Mouse (Mus musculus): ENCODE data around the gene Eln. TPM values are rescaled to one million over a fixed set of nuclear protein-coding genes. Genes with fewer than 3 reads are reported as not detected.

The Eln gene
- polyA plus RNA-seq, 1 experiment from 2014 or later: 50.5 TPM

- no peak overlapping the region for H3K27ac ChIP-seq (ENCODE audit: low read length)
- H3K9me3 ChIP-seq (ENCODE audit: control insufficient read depth, low read length): no peaks in the 10 kb centered on the region
- H3K27me3 ChIP-seq (replicated peaks; ENCODE audit: control insufficient read depth, insufficient read depth, low read length): no peaks in the 10 kb centered on the region
- no peaks in the 10 kb centered on the region for H3K36me3 ChIP-seq (ENCODE audit: control insufficient read depth, insufficient read depth, low read length)
- WGBS: 70% methylated on average over 5 of the region's 5 CpGs
- no peak for ATAC-seq
- no peak overlapping the region for H3K9ac ChIP-seq (ENCODE audit: low read depth, low read length)
- H3K4me2 ChIP-seq (ENCODE audit: low read depth, low read length): no peak overlapping the region
- no peak overlapping the region for H3K4me3 ChIP-seq (ENCODE audit: low read length)
- H3K4me1 ChIP-seq (ENCODE audit: control insufficient read depth, insufficient read depth, low read length): no peaks in the 10 kb centered on the region
Observed at GRCm38 (mm10) chr5:134734072-134734471, 13.1 kb downstream of the Eln start.

DNA sequence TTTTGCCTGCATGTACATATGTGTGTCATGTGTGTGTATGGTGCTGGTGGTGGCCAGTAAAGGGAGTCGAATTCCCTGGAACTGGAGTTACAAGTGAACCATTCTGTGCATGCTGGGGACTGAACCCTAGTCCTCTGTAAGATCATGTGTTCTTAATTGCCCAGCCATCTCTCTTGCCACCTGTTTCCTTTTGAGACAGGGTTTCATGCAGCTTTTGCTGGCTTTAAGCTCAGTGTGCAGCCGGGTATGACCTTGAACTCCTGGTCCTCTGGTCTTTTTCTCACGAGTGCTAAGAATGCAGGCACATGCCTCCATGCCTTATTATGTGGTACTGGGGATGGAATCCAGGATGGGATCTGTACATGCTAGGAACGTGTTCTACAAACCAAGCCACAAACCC lies 13.9 kb downstream of the Eln start:
- Histone ChIP-seq H3K27me3 (replicated peaks; ENCODE audit: control insufficient read depth, insufficient read depth, low read length) (no peaks in the 10 kb centered on the region), H3K4me3 (ENCODE audit: low read length) (no peak overlapping the region), H3K4me1 (ENCODE audit: control insufficient read depth, insufficient read depth, low read length) (no peaks in the 10 kb centered on the region), H3K4me2 (ENCODE audit: low read depth, low read length) (no peak overlapping the region), H3K9me3 (ENCODE audit: control insufficient read depth, low read length) (no peaks in the 10 kb centered on the region), H3K9ac (ENCODE audit: low read depth, low read length) (no peak overlapping the region), H3K36me3 (ENCODE audit: control insufficient read depth, insufficient read depth, low read length) (no peaks in the 10 kb centered on the region), H3K27ac (ENCODE audit: low read length) (no peak overlapping the region)
- WGBS: 62% methylated on average over 4 of the region's 4 CpGs
- no peak for ATAC-seq

GRCm38 (mm10) chr5:134729124-134729523 lies 18.0 kb downstream of the Eln start:
- no peak for ATAC-seq
- Histone ChIP-seq H3K4me2 (ENCODE audit: low read depth, low read length) (no peak overlapping the region), H3K4me1 (ENCODE audit: control insufficient read depth, insufficient read depth, low read length) (no peaks in the 10 kb centered on the region), H3K4me3 (ENCODE audit: low read length) (no peak overlapping the region), H3K9me3 (ENCODE audit: control insufficient read depth, low read length) (no peaks in the 10 kb centered on the region), H3K27me3 (replicated peaks; ENCODE audit: control insufficient read depth, insufficient read depth, low read length) (no peaks in the 10 kb centered on the region), H3K9ac (ENCODE audit: low read depth, low read length) (no peak overlapping the region), H3K36me3 (ENCODE audit: control insufficient read depth, insufficient read depth, low read length) (no peaks in the 10 kb centered on the region), H3K27ac (ENCODE audit: low read length) (no peak overlapping the region)
- 93% methylated on average over 12 of the region's 12 CpGs for WGBS

- no peak overlapping the region for H3K27ac ChIP-seq (ENCODE audit: low read length)
- H3K9ac ChIP-seq (ENCODE audit: low read depth, low read length): no peak overlapping the region
- 63% methylated on average over 3 of the region's 3 CpGs for WGBS
Observed at GRCm38 (mm10) chr5:134728535-134728934, 18.6 kb downstream of the Eln start.

DNA sequence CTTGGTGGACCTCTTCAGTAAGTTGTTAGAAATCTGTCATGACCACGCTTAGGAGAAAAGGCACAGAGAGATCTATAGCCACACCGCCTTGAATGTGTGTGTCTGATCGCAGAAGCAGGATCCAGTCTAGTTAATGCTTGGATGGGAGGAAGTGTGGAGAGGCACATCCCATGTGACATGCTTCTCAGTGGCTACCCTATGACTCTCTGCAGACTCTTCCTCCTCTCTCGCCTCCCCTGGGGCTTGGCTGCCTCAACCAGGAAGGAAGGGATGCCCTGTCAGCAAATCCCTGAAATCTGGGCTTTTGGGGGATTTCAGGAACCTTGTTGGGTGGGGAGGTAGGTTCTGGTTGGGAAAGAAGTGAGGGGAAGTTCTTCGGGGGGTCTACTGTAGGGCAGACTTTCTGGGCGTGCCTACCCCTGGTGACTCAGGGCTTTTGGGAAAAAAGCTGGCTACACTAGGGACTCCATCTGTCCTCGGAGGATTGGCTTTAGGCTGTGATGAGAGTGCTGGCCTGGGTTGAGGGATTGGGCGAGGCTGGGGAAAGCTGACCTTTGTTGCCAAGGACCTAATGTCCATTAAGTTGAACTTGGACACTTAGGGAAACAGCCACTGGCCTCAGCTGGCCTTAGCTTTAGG lies 20.0 kb downstream of the Eln start:
- Histone ChIP-seq H3K4me1 (ENCODE audit: control insufficient read depth, insufficient read depth, low read length) (no peaks in the 10 kb centered on the region), H3K4me2 (ENCODE audit: low read depth, low read length) (no peak overlapping the region), H3K4me3 (ENCODE audit: low read length) (no peak overlapping the region), H3K9me3 (ENCODE audit: control insufficient read depth, low read length) (no peaks in the 10 kb centered on the region), H3K27ac (ENCODE audit: low read length) (no peak overlapping the region), H3K27me3 (replicated peaks; ENCODE audit: control insufficient read depth, insufficient read depth, low read length) (no peaks in the 10 kb centered on the region), H3K36me3 (ENCODE audit: control insufficient read depth, insufficient read depth, low read length) (no peaks in the 10 kb centered on the region), H3K9ac (ENCODE audit: low read depth, low read length) (no peak overlapping the region)
- no peak for ATAC-seq
- WGBS: 78% methylated on average over 8 of the region's 8 CpGs

More at GRCm38 (mm10) chr5:134728535-134728934, 18.6 kb downstream of the Eln start:
- ATAC-seq: no peak
- Histone ChIP-seq H3K4me1 (ENCODE audit: control insufficient read depth, insufficient read depth, low read length) (no peaks in the 10 kb centered on the region), H3K36me3 (ENCODE audit: control insufficient read depth, insufficient read depth, low read length) (no peaks in the 10 kb centered on the region), H3K4me3 (ENCODE audit: low read length) (no peak overlapping the region), H3K27me3 (replicated peaks; ENCODE audit: control insufficient read depth, insufficient read depth, low read length) (no peaks in the 10 kb centered on the region), H3K9me3 (ENCODE audit: control insufficient read depth, low read length) (no peaks in the 10 kb centered on the region), H3K4me2 (ENCODE audit: low read depth, low read length) (no peak overlapping the region)

GRCm38 (mm10) chr5:134725299-134725698 lies 21.8 kb downstream of the Eln start:
- H3K36me3 ChIP-seq (ENCODE audit: control insufficient read depth, insufficient read depth, low read length): no peaks in the 10 kb centered on the region
- 61% methylated on average over 4 of the region's 4 CpGs for WGBS
- no peaks in the 10 kb centered on the region for H3K27me3 ChIP-seq (replicated peaks; ENCODE audit: control insufficient read depth, insufficient read depth, low read length)
- H3K9ac ChIP-seq (ENCODE audit: low read depth, low read length): no peak overlapping the region
- H3K4me2 ChIP-seq (ENCODE audit: low read depth, low read length): no peak overlapping the region
- H3K4me1 ChIP-seq (ENCODE audit: control insufficient read depth, insufficient read depth, low read length): no peaks in the 10 kb centered on the region
- no peak overlapping the region for H3K27ac ChIP-seq (ENCODE audit: low read length)
- H3K9me3 ChIP-seq (ENCODE audit: control insufficient read depth, low read length): no peaks in the 10 kb centered on the region
- H3K4me3 ChIP-seq (ENCODE audit: low read length): no peak overlapping the region
- no peak for ATAC-seq

GRCm38 (mm10) chr5:134720058-134720457 lies 27.1 kb downstream of the Eln start:
- 42% methylated on average over 4 of the region's 4 CpGs for WGBS
- H3K27ac ChIP-seq (ENCODE audit: low read length): no peak overlapping the region
- H3K27me3 ChIP-seq (replicated peaks; ENCODE audit: control insufficient read depth, insufficient read depth, low read length): no peaks in the 10 kb centered on the region; the same call in 1 of the 2 replicates
- no peak overlapping the region for H3K4me3 ChIP-seq (ENCODE audit: low read length)
- H3K36me3 ChIP-seq (ENCODE audit: control insufficient read depth, insufficient read depth, low read length): no peaks in the 10 kb centered on the region
- no peaks in the 10 kb centered on the region for H3K4me1 ChIP-seq (ENCODE audit: control insufficient read depth, insufficient read depth, low read length)
- no peak for ATAC-seq
- no peak overlapping the region for H3K4me2 ChIP-seq (ENCODE audit: low read depth, low read length)
- no peak overlapping the region for H3K9ac ChIP-seq (ENCODE audit: low read depth, low read length)
- H3K9me3 ChIP-seq (ENCODE audit: control insufficient read depth, low read length): no peaks in the 10 kb centered on the region

DNA sequence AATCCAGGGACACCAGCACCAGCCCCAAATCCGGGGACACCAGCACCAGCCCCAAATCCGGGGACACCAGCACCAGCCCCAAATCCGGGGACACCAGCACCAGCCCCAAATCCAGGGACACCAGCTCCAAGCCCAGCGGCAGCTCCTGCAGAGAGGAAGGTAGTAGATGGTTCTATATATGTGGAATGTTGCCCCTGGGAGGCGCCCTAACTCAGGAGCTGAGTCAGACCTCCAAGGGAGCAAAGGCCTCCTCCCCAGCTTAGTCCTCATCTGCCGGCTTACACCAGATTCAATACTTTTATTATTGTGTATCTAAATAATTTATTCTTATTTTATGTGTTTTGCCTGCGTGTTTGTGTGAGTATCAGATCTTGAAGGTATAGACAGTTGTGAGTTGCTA lies 36.0 kb downstream of the Eln start:
- ATAC-seq: no peak
- no peak overlapping the region for H3K27ac ChIP-seq (ENCODE audit: low read length)
- H3K9me3 ChIP-seq (ENCODE audit: control insufficient read depth, low read length): no peaks in the 10 kb centered on the region
- H3K4me3 ChIP-seq (ENCODE audit: low read length): no peak overlapping the region
- no peak overlapping the region for H3K9ac ChIP-seq (ENCODE audit: low read depth, low read length)
- 68% methylated on average over 7 of the region's 7 CpGs for WGBS
- no peak overlapping the region for H3K4me2 ChIP-seq (ENCODE audit: low read depth, low read length)
- H3K4me1 ChIP-seq (ENCODE audit: control insufficient read depth, insufficient read depth, low read length): peaks cover 5% of the 10 kb centered on the region; the same call in 1 of the 2 replicates
- H3K27me3 ChIP-seq (replicated peaks; ENCODE audit: control insufficient read depth, insufficient read depth, low read length): no peaks in the 10 kb centered on the region; the same call in 1 of the 2 replicates
- H3K36me3 ChIP-seq (ENCODE audit: control insufficient read depth, insufficient read depth, low read length): no peaks in the 10 kb centered on the region

GRCm38 (mm10) chr5:134709275-134709674 lies 37.8 kb downstream of the Eln start:
- Histone ChIP-seq H3K4me3 (ENCODE audit: low read length) (no peak overlapping the region), H3K4me2 (ENCODE audit: low read depth, low read length) (no peak overlapping the region), H3K27me3 (replicated peaks; ENCODE audit: control insufficient read depth, insufficient read depth, low read length) (no peaks in the 10 kb centered on the region), H3K4me1 (ENCODE audit: control insufficient read depth, insufficient read depth, low read length) (peaks cover 5% of the 10 kb centered on the region; the same call in 1 of the 2 replicates), H3K36me3 (ENCODE audit: control insufficient read depth, insufficient read depth, low read length) (no peaks in the 10 kb centered on the region), H3K9me3 (ENCODE audit: control insufficient read depth, low read length) (no peaks in the 10 kb centered on the region), H3K27ac (ENCODE audit: low read length) (no peak overlapping the region), H3K9ac (ENCODE audit: low read depth, low read length) (no peak overlapping the region)
- 46% methylated on average over 6 of the region's 6 CpGs for WGBS
- peak; percentile 44; the same call in 1 of the 2 replicates for ATAC-seq

DNA sequence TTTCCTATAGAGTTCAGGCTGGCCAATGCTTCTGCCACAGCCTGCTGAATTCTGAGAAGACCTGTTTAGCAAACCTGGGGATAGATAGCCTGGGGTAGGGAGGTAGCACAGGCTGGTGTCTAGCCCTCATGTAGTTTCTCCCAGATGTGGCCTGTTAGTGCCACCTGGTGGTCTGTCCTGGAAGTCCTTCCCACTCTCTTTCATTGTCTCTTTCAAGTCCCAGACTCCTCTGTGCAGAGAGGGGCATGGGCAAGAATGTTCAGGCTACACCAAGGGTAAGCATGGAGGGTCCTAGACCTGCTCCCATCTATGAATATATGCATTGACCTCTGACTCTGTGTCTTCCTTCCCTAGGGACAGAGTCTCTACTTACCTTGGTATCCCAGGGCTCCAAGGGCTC lies 43.0 kb downstream of the Eln start:
- no peak overlapping the region for H3K27ac ChIP-seq (ENCODE audit: low read length)
- no peak overlapping the region for H3K4me3 ChIP-seq (ENCODE audit: low read length)
- H3K27me3 ChIP-seq (replicated peaks; ENCODE audit: control insufficient read depth, insufficient read depth, low read length): no peaks in the 10 kb centered on the region
- peaks cover 2% of the 10 kb centered on the region; the same call in 1 of the 2 replicates for H3K4me1 ChIP-seq (ENCODE audit: control insufficient read depth, insufficient read depth, low read length)
- no peak overlapping the region for H3K9ac ChIP-seq (ENCODE audit: low read depth, low read length)
- no peaks in the 10 kb centered on the region for H3K9me3 ChIP-seq (ENCODE audit: control insufficient read depth, low read length)
- ATAC-seq: peak; percentile 66
- no peak overlapping the region for H3K4me2 ChIP-seq (ENCODE audit: low read depth, low read length)
- no peaks in the 10 kb centered on the region for H3K36me3 ChIP-seq (ENCODE audit: control insufficient read depth, insufficient read depth, low read length)
